Mouse (Mus musculus) E14TG2a.4 (cell line): ENCODE data around the gene Snx18.

Experiments
- CTCF ChIP-seq: conservative IDR thresholded peaks from 2 replicates; pipeline ENCODE4 v1.5.1; 2014; ENCODE audit warnings: low read length
- NANOG ChIP-seq: IDR thresholded peaks from 2 replicates; pipeline ENCODE4 v1.6.1; 2014; ENCODE audit warnings: borderline replicate concordance, low read length, mixed read lengths

GRCm38 (mm10) chr13:113549021-113549420 is 69.3 kb downstream of the Snx18 start:
- TF ChIP-seq CTCF: no peak
- no peak for TF ChIP-seq NANOG
